Mouse (Mus musculus): Measurements from ENCODE around the gene Mplkip. TPM values are rescaled to one million over a fixed set of nuclear protein-coding genes. Genes with fewer than 3 reads are reported as not detected.

Mplkip gene
- total RNA-seq (2021), result 23.3 and 29.0 TPM in 2 replicates
- long read RNA-seq, full-length matches to known transcripts, result 36 of 36 reads
- long read RNA-seq, partial matches to known transcripts, result 0 of 36 reads
- long read RNA-seq, other reads (novel, unspliced or antisense), result 0 of 36 reads

GRCm38 (mm10) chr13:17694911-17695699 is at the start of gene Mplkip, which contains the start of gene Sugct:
Gene Mplkip (plus strand): TSS chr13:17695192.
Gene Sugct (minus strand): TSS chr13:17695553.
- peak; percentile 100 for DNase-seq

- DNase-seq, result no peak
Observed at GRCm38 (mm10) chr13:17667380-17667779, 27.6 kb upstream of the Mplkip start.

GRCm38 (mm10) chr13:17671122-17671521 is 23.9 kb upstream of the Mplkip start:
- DNase-seq, result no peak

GRCm38 (mm10) chr13:17689461-17689860 is 5.5 kb upstream of the Mplkip start:
- no peak for DNase-seq

GRCm38 (mm10) chr13:17690686-17691085 is 4.3 kb upstream of the Mplkip start:
- DNase-seq, result no peak

- DNase-seq, result no peak
Observed at GRCm38 (mm10) chr13:17691436-17691835, 3.6 kb upstream of the Mplkip start.

GRCm38 (mm10) chr13:17693816-17694215 is 1.2 kb upstream of the Mplkip start:
- DNase-seq, result no peak

GRCm38 (mm10) chr13:17694414-17694813 is 578 bp upstream of the Mplkip start:
- no peak for DNase-seq

GRCm38 (mm10) chr13:17695898-17696580 is 1.0 kb downstream of the Mplkip start:
- DNase-seq, result no peak

GRCm38 (mm10) chr13:17700090-17700715 is 5.2 kb downstream of the Mplkip start:
- no peak for DNase-seq

GRCm38 (mm10) chr13:17701322-17701721 is 6.3 kb downstream of the Mplkip start:
- DNase-seq, result no peak

GRCm38 (mm10) chr13:17702311-17702710 is 7.3 kb downstream of the Mplkip start:
- DNase-seq, result no peak

GRCm38 (mm10) chr13:17705188-17705826 is 10.3 kb downstream of the Mplkip start:
- DNase-seq, result no peak

GRCm38 (mm10) chr13:17708784-17709311 is 13.9 kb downstream of the Mplkip start:
- no peak for DNase-seq

GRCm38 (mm10) chr13:17717357-17717756 is 22.4 kb downstream of the Mplkip start:
- no peak for DNase-seq

- no peak for DNase-seq
Observed at GRCm38 (mm10) chr13:17727922-17728321, 32.9 kb downstream of the Mplkip start.

GRCm38 (mm10) chr13:17728798-17729197 is 33.8 kb downstream of the Mplkip start:
- DNase-seq, result no peak

Small RNA genes within 50 kb of the gene (microRNA-seq; reads per million reads assigned to microRNA genes)
- 0 reads per million in 2 experiments for gene Mir466i

Other genes starting within 250 kb of the Mplkip start
- 5.6 and 7.7 TPM in 2 replicates for gene Sugct, start 361 bp downstream of the Mplkip start, total RNA-seq (2021)
- 61.1 and 70.2 TPM in 2 replicates for gene Cdk13, start 109.9 kb downstream of the Mplkip start, total RNA-seq (2021)
- gene Rala, start 249.0 kb downstream of the Mplkip start, total RNA-seq (2021), result 62.3 and 76.0 TPM in 2 replicates

Data from adrenal gland, postnatal 25 days (tissue).